Mouse (Mus musculus) stomach, postnatal 0 days (tissue): ENCODE results near the gene Slc10a4.

ENCODE experiments used
- CTCF ChIP-seq: IDR thresholded peaks from 2 replicates; pipeline ENCODE4 v1.5.1; 2016; ENCODE audit warnings: antibody characterized with exemption, low read depth, mild to moderate bottlenecking, moderate library complexity
- EP300 ChIP-seq: optimal IDR thresholded peaks from 2 replicates; pipeline ENCODE3; 2016; ENCODE audit warnings: antibody characterized with exemption

DNA sequence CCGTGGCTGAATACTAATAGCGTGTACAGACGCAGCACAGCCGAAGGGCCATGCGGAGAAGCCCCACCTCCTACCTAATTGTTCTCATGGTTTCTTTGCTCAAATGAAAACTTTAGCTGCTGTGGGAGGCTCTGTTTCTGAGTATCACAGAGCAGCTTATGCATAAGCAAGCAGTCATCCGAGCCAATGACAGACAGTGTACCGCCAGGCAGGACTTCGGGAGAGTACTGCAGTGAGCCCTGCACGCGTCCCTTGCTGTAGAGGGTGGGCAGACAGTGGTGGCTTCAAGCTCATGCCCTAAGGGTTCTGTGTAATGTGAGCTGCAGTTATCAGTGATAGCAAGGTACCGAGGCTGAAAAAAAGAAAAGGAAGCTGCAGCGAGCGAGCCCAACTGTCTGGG lies 22.0 kb downstream of the Slc10a4 start:
- TF ChIP-seq CTCF (no peak), EP300 (no peak)
